Mouse (Mus musculus) liver, embryonic 15.5 days (tissue): ENCODE data around the gene Ptprg. TPM values are rescaled to one million over a fixed set of nuclear protein-coding genes. Genes with fewer than 3 reads are reported as not detected.

Source experiments
- ATAC-seq: fragments of 200-750 bp; cut with Nextera tagmentation; 2 replicates; pipeline ENCODE4 v1.8.0; 2017; ENCODE audit warnings: moderate number of reproducible peaks, mild to moderate bottlenecking, moderate library complexity; ENCODE audit not compliant: insufficient read depth
- H3K27ac ChIP-seq: fragments of 300-500 bp; sonication (generic); replicated peaks from 2 replicates; pipeline ENCODE4 v1.5.1; 2015; ENCODE audit warnings: mild to moderate bottlenecking, inconsistent platforms
- H3K27me3 ChIP-seq: fragments of 300-500 bp; sonication (generic); 2 replicates; pipeline ENCODE4 v1.6.1; 2015; ENCODE audit warnings: mild to moderate bottlenecking, inconsistent platforms
- H3K36me3 ChIP-seq: fragments of 300-500 bp; sonication (generic); replicated peaks from 2 replicates; pipeline ENCODE4 v1.6.1; 2015; ENCODE audit warnings: moderate library complexity, mild to moderate bottlenecking, inconsistent platforms
- H3K4me1 ChIP-seq: fragments of 300-500 bp; sonication (generic); replicated peaks from 2 replicates; pipeline ENCODE4 v1.6.1; 2015; ENCODE audit warnings: inconsistent platforms
- H3K4me2 ChIP-seq: fragments of 300-500 bp; sonication (generic); 2 replicates; pipeline ENCODE4 v1.6.1; 2015; ENCODE audit warnings: moderate library complexity, mild to moderate bottlenecking, inconsistent platforms
- H3K4me3 ChIP-seq: fragments of 300-500 bp; sonication (generic); replicated peaks from 2 replicates; pipeline ENCODE4 v1.5.1; 2015; ENCODE audit warnings: mild to moderate bottlenecking, inconsistent platforms
- H3K9ac ChIP-seq: fragments of 300-500 bp; sonication (generic); 2 replicates; pipeline ENCODE4 v1.6.1; 2015; ENCODE audit warnings: moderate library complexity, mild to moderate bottlenecking, inconsistent platforms
- H3K9me3 ChIP-seq: fragments of 300-500 bp; sonication (generic); replicated peaks from 2 replicates; pipeline ENCODE4 v1.6.1; 2016; ENCODE audit warnings: inconsistent platforms
- WGBS: fragments of 180-500 bp; shearing (Covaris S2); methylation state at CpG from one replicate; pipeline ENCODE4 v1.1.7; 2015; ENCODE audit warnings: mixed read lengths; ENCODE audit not compliant: insufficient replicate concordance; 5-methylcytosine and 5-hydroxymethylcytosine counted together
- polyA plus RNA-seq: library from polyadenylated mRNA; unstranded; fragments of >200 nt; fragmentation: Nextera tagmentation; extraction: Ambion mirVana; gene quantifications from 2 replicates; pipeline ENCODE4 v1.2.1, GENCODE M21; 2015

Ptprg gene
- polyA plus RNA-seq, 1 experiment from 2014 or later: 1.3 TPM

- Histone ChIP-seq H3K27me3 (no peaks in the 10 kb centered on the region), H3K36me3 (no peaks in the 10 kb centered on the region), H3K27ac (no peak overlapping the region), H3K4me1 (no peaks in the 10 kb centered on the region), H3K4me3 (no peak overlapping the region), H3K9ac (no peak overlapping the region), H3K9me3 (no peaks in the 10 kb centered on the region), H3K4me2 (no peak overlapping the region)
- 53% methylated on average over 7 of the region's 7 CpGs for WGBS
- ATAC-seq: no peak
Measured at GRCm38 (mm10) chr14:12062628-12063360, 509.5 kb downstream of the Ptprg start.

- WGBS: 27% methylated on average over 1 of the region's 1 CpGs
Measured at GRCm38 (mm10) chr14:12065001-12065400, 511.7 kb downstream of the Ptprg start.

GRCm38 (mm10) chr14:12065736-12066135 lies 512.4 kb downstream of the Ptprg start:
- Histone ChIP-seq H3K4me1 (no peaks in the 10 kb centered on the region), H3K36me3 (no peaks in the 10 kb centered on the region), H3K4me3 (no peak overlapping the region), H3K4me2 (no peak overlapping the region), H3K9me3 (no peaks in the 10 kb centered on the region), H3K27me3 (no peaks in the 10 kb centered on the region), H3K27ac (no peak overlapping the region), H3K9ac (no peak overlapping the region)
- ATAC-seq: no peak
- WGBS: 36% methylated on average over 2 of the region's 2 CpGs

More at GRCm38 (mm10) chr14:12065001-12065400, 511.7 kb downstream of the Ptprg start:
- Histone ChIP-seq H3K4me3 (no peak overlapping the region), H3K36me3 (no peaks in the 10 kb centered on the region), H3K27ac (no peak overlapping the region), H3K9me3 (no peaks in the 10 kb centered on the region), H3K9ac (no peak overlapping the region), H3K4me2 (no peak overlapping the region), H3K27me3 (no peaks in the 10 kb centered on the region), H3K4me1 (no peaks in the 10 kb centered on the region)
- no peak for ATAC-seq

GRCm38 (mm10) chr14:12069707-12070106 lies 516.4 kb downstream of the Ptprg start:
- no peak for ATAC-seq
- 77% methylated on average over 12 of the region's 12 CpGs for WGBS

GRCm38 (mm10) chr14:12070361-12070760 lies 517.0 kb downstream of the Ptprg start:
- no peak overlapping the region for H3K27ac ChIP-seq
- 27% methylated on average over 1 of the region's 1 CpGs for WGBS
- no peak overlapping the region for H3K4me3 ChIP-seq
- H3K9me3 ChIP-seq: no peaks in the 10 kb centered on the region
- no peak overlapping the region for H3K4me2 ChIP-seq
- H3K36me3 ChIP-seq: no peaks in the 10 kb centered on the region
- no peaks in the 10 kb centered on the region for H3K4me1 ChIP-seq
- no peak for ATAC-seq
- H3K9ac ChIP-seq: no peak overlapping the region
- H3K27me3 ChIP-seq: no peaks in the 10 kb centered on the region

More at GRCm38 (mm10) chr14:12069707-12070106, 516.4 kb downstream of the Ptprg start:
- H3K4me1 ChIP-seq: no peaks in the 10 kb centered on the region
- no peak overlapping the region for H3K9ac ChIP-seq
- no peak overlapping the region for H3K4me3 ChIP-seq
- H3K27me3 ChIP-seq: no peaks in the 10 kb centered on the region
- H3K36me3 ChIP-seq: no peaks in the 10 kb centered on the region
- no peaks in the 10 kb centered on the region for H3K9me3 ChIP-seq
- no peak overlapping the region for H3K4me2 ChIP-seq
- H3K27ac ChIP-seq: no peak overlapping the region

- WGBS: 63% methylated on average over 7 of the region's 7 CpGs
- Histone ChIP-seq H3K4me3 (no peak overlapping the region), H3K27ac (no peak overlapping the region), H3K4me1 (no peaks in the 10 kb centered on the region), H3K9me3 (no peaks in the 10 kb centered on the region), H3K9ac (no peak overlapping the region), H3K4me2 (no peak overlapping the region), H3K36me3 (no peaks in the 10 kb centered on the region), H3K27me3 (no peaks in the 10 kb centered on the region)
- ATAC-seq: no peak
Measured at GRCm38 (mm10) chr14:12070856-12071465, 517.6 kb downstream of the Ptprg start.

- ATAC-seq: no peak
- Histone ChIP-seq H3K4me2 (no peak overlapping the region), H3K4me1 (no peaks in the 10 kb centered on the region), H3K27ac (no peak overlapping the region), H3K9me3 (no peaks in the 10 kb centered on the region), H3K9ac (no peak overlapping the region), H3K36me3 (no peaks in the 10 kb centered on the region), H3K4me3 (no peak overlapping the region), H3K27me3 (no peaks in the 10 kb centered on the region)
- 54% methylated on average over 7 of the region's 7 CpGs for WGBS
Measured at GRCm38 (mm10) chr14:12072026-12072861, 518.9 kb downstream of the Ptprg start.

GRCm38 (mm10) chr14:12073408-12074107 lies 520.2 kb downstream of the Ptprg start:
- no peaks in the 10 kb centered on the region for H3K4me1 ChIP-seq
- no peaks in the 10 kb centered on the region for H3K9me3 ChIP-seq
- no peaks in the 10 kb centered on the region for H3K27me3 ChIP-seq
- no peak overlapping the region for H3K9ac ChIP-seq
- WGBS: 42% methylated on average over 2 of the region's 2 CpGs
- no peak for ATAC-seq
- no peak overlapping the region for H3K4me3 ChIP-seq
- H3K4me2 ChIP-seq: no peak overlapping the region
- H3K27ac ChIP-seq: no peak overlapping the region
- H3K36me3 ChIP-seq: no peaks in the 10 kb centered on the region

- no peak overlapping the region for H3K4me3 ChIP-seq
- WGBS: 67% methylated on average over 7 of the region's 7 CpGs
- no peaks in the 10 kb centered on the region for H3K27me3 ChIP-seq
- H3K9ac ChIP-seq: no peak overlapping the region
- no peak overlapping the region for H3K27ac ChIP-seq
- H3K9me3 ChIP-seq: no peaks in the 10 kb centered on the region
- ATAC-seq: peak; percentile 49; the same call in 1 of the 2 replicates
- no peaks in the 10 kb centered on the region for H3K4me1 ChIP-seq
- H3K4me2 ChIP-seq: no peak overlapping the region
- no peaks in the 10 kb centered on the region for H3K36me3 ChIP-seq
Measured at GRCm38 (mm10) chr14:12077193-12077592, 523.9 kb downstream of the Ptprg start.

GRCm38 (mm10) chr14:12079250-12079649 lies 525.9 kb downstream of the Ptprg start:
- Histone ChIP-seq H3K9ac (no peak overlapping the region), H3K27me3 (no peaks in the 10 kb centered on the region), H3K36me3 (no peaks in the 10 kb centered on the region), H3K4me2 (no peak overlapping the region), H3K4me3 (no peak overlapping the region), H3K27ac (no peak overlapping the region), H3K4me1 (no peaks in the 10 kb centered on the region), H3K9me3 (no peaks in the 10 kb centered on the region)
- no peak for ATAC-seq
- 46% methylated on average over 6 of the region's 6 CpGs for WGBS
